4 mouse cellular contexts compared by ENCODE assay signal in the genomic region with DNA sequence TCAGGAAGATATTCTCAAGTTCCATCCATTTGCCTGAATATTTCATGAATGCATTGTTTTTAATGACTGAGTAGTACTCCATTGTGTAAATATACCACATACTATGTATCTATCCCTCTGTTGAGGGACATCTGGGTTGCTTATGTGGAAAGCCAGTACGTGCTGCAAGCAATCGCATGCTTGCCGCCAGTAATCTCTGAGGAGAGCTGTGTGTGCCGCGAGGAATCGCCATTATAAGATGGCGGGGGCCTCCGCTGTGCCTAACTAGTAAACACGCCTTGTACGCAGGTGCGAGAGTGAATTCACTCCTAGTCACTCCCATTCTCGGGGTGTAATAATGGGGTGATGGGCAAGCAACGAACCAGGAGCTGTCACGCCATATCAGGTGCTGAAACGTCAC.
A peak's percentile ranks its signal among the peaks of the same experiment; 100 is the strongest.
DNase-seq lines count a peak whose midpoint lies in the region.

No protein-coding gene starts in this region.

- peak; percentile 44 for DNase-seq in ES-CJ7 (ENCODE audit: low read depth, low spot score)
- DNase-seq in R1 (ENCODE audit: low read depth, low spot score), result peak; percentile 58
- DNase-seq in WW6 (ENCODE audit: low read depth, low spot score), result peak; percentile 9
- DNase-seq in ZHBTc4 (ENCODE audit: low read depth, low spot score), result peak; percentile 59

Comparison
In these comparisons a context has a peak if more than half of its experiments do, and no peak if none do; other contexts are left out.
1. Peak in every context shown above with its lines: DNase-seq.
2. DNase-seq: peak in every context shown above with its lines; median percentile 59 in ZHBTc4; 58 in R1; 44 in ES-CJ7; 9 in WW6.